Mouse (Mus musculus) ES-E14 (cell line): ENCODE measurements at regions not wholly inside any gene's neighbourhood (a gene's known extent, or its start where the extent isn't known, plus 50 kb on each side); places are given as distances from the start of the nearest gene placed in this dataset.

Source experiments
- DNase-seq: peaks from one replicate; pipeline ENCODE4 v3.0.0-alpha.2; 2013; ENCODE audit warnings: low read depth, low spot score
- H3K27ac ChIP-seq: 2 replicates; pipeline ENCODE4 v1.5.1; 2012; ENCODE audit warnings: low read depth, mild to moderate bottlenecking, low read length, moderate library complexity, mixed read lengths; ENCODE audit not compliant: poor library complexity, insufficient read depth, severe bottlenecking
- H3K36me3 ChIP-seq: 2 replicates; pipeline ENCODE4 v1.6.1; 2012; ENCODE audit warnings: mild to moderate bottlenecking, low read length, moderate library complexity, mixed read lengths; ENCODE audit not compliant: control insufficient read depth, poor library complexity, insufficient read depth, severe bottlenecking
- H3K4me1 ChIP-seq, 2 experiments: fragments of 150-350 bp in 1 of 2; sonication (generic) in 1 of 2; 2 replicates each; pipeline ENCODE4 v1.6.1; 2012; ENCODE audit warnings: low read length in 2 of 2, mild to moderate bottlenecking in 1 of 2, mixed read lengths in 1 of 2; ENCODE audit not compliant: control insufficient read depth in 2 of 2, insufficient read depth in 2 of 2, poor library complexity in 1 of 2
- H3K4me3 ChIP-seq, 2 experiments: fragments of 150-350 bp in 1 of 2; sonication (generic) in 1 of 2; 2 replicates each; pipeline ENCODE4 v1.5.1; 2012; ENCODE audit warnings: low read length in 2 of 2, low read depth in 1 of 2, mild to moderate bottlenecking in 1 of 2, mixed read lengths in 1 of 2; ENCODE audit not compliant: insufficient read depth in 1 of 2, poor library complexity in 1 of 2, severe bottlenecking in 1 of 2
- H3K9ac ChIP-seq: 2 replicates; pipeline ENCODE4 v1.6.1; 2012; ENCODE audit warnings: low read depth, mild to moderate bottlenecking, low read length, mixed read lengths; ENCODE audit not compliant: poor library complexity, insufficient read depth, severe bottlenecking
- H3K9me3 ChIP-seq: fragments of 150-350 bp; sonication (generic); 2 replicates; pipeline ENCODE4 v1.6.1; 2012; ENCODE audit warnings: low read depth, mild to moderate bottlenecking, low read length; ENCODE audit not compliant: control insufficient read depth, insufficient read depth
- CHD2 ChIP-seq: IDR thresholded peaks from 2 replicates; pipeline ENCODE4 v1.6.1; 2014; ENCODE audit warnings: mild to moderate bottlenecking, low read depth, low read length, inconsistent platforms
- MAFK ChIP-seq: IDR thresholded peaks from 2 replicates; pipeline ENCODE4 v1.6.1; 2014; ENCODE audit warnings: mild to moderate bottlenecking, low read depth, low read length, inconsistent platforms; ENCODE audit not compliant: insufficient read depth
- ZC3H11A ChIP-seq: IDR thresholded peaks from 2 replicates; pipeline ENCODE4 v1.6.1; 2012; ENCODE audit warnings: low read depth, mild to moderate bottlenecking, inconsistent platforms, low read length, borderline replicate concordance
- ZNF384 ChIP-seq: IDR thresholded peaks from 2 replicates; pipeline ENCODE4 v1.6.1; 2012; ENCODE audit warnings: low read depth, low read length, inconsistent platforms
- in situ Hi-C, 2 experiments: fragments of 600-800 bp; cut with MboI; formaldehyde crosslinking; loops; one replicate each; pipeline ENCODE4 v1.15.1; 2025; ENCODE audit warnings: low sequenced_read_pairs in 2 of 2, inconsistent platforms in 1 of 2; ENCODE audit not compliant: unreplicated experiment in 2 of 2

DNA sequence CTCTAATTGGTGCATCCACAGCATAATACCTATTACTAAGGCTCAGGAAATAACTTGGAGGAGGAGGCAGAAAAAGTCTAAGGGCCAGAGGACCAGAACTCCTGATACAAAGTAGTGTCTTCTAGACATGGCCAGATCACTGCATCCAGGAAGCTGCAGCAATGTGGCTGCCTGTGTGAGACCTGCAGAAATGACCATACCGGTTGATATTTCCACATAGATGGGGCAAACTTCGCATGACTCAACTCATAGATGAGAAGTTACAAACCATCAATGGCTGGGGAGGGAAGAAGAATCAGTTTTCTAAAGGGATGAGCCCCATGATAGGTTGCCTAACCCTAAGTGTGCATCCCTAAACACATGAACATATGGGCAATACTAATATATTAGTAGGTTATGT, 52.8 kb upstream of the Bcl6 start:
- Histone ChIP-seq H3K9ac (no peak overlapping the region), H3K36me3 (no peaks in the 10 kb centered on the region), H3K4me1 (no peaks in the 10 kb centered on the region), H3K9me3 (no peaks in the 10 kb centered on the region), H3K4me3 (no peak overlapping the region), H3K27ac (no peak overlapping the region)
- TF ChIP-seq MAFK, result no peak
- no peak for DNase-seq
- in situ Hi-C loops, result no loop called here

DNA sequence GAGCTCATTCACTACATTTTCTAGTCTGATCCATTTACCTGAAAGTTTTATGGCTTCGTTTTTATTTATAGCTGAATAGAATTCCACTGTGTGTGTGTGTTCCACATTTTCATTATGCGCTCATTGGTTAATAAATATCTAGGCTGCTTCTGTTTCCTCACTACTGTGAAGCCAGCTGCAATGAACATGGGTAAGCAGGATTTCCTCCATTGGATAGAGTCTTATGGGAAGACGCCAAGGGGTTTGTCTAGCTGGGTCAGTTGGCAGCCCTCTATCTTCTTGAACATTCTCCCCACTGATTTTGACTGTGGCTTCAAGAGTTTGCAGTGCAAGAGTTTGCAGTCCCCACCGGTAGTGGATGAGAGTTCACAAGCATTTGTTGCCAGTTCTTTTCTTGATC, 51.1 kb upstream of the Bcl6 start:
- Histone ChIP-seq H3K4me3 (no peak overlapping the region), H3K9me3 (no peaks in the 10 kb centered on the region), H3K36me3 (no peaks in the 10 kb centered on the region), H3K27ac (no peak overlapping the region), H3K9ac (no peak overlapping the region), H3K4me1 (no peaks in the 10 kb centered on the region)
- TF ChIP-seq ZC3H11A (no peak), CHD2 (no peak), MAFK (no peak), ZNF384 (no peak)
- no peak for DNase-seq
- in situ Hi-C loops, result no loop called here
